Mouse (Mus musculus) gonadal fat pad, adult 2 months (tissue): ENCODE data around the gene Serpinb6e. TPM values are rescaled to one million over a fixed set of nuclear protein-coding genes. Genes with fewer than 3 reads are reported as not detected.

Source experiments
- DNase-seq: peaks from one replicate; pipeline ENCODE4 v3.0.0-alpha.2; 2012; ENCODE audit warnings: low read depth
- polyA plus RNA-seq: library from polyadenylated mRNA; depleted of rRNA; stranded (reverse); fragments of >200 nt; gene quantifications from 2 replicates; pipeline ENCODE4 v1.2.3, GENCODE M21; 2012; rRNA removed

The Serpinb6e gene
- polyA plus RNA-seq = not detected in 2 replicates

GRCm38 (mm10) chr13:33843308-33843707 lies at the start of gene Serpinb6e:
TSS of gene Serpinb6e (minus strand) at chr13:33843408.
- DNase-seq = no peak

- DNase-seq = no peak
Measured at GRCm38 (mm10) chr13:33830751-33831150, 12.5 kb downstream of the Serpinb6e start.

GRCm38 (mm10) chr13:33823421-33823820 lies 19.8 kb downstream of the Serpinb6e start:
- DNase-seq = no peak

- DNase-seq = no peak
Measured at GRCm38 (mm10) chr13:33821490-33822143, 21.6 kb downstream of the Serpinb6e start.

Other genes starting within 250 kb of the Serpinb6e start
- not detected in 2 replicates for gene Serpinb6d, start 182.0 kb downstream of the Serpinb6e start, polyA plus RNA-seq
- 0.20 TPM in 1 of 2 replicates, not detected in the other for gene Serpinb6c, start 62.3 kb upstream of the Serpinb6e start, polyA plus RNA-seq
- 7.1 and 9.4 TPM in 2 replicates for gene Nqo2, start 121.3 kb upstream of the Serpinb6e start, polyA plus RNA-seq
- 8.2 and 12.3 TPM in 2 replicates for gene Ripk1, start 159.0 kb upstream of the Serpinb6e start, polyA plus RNA-seq
- gene Serpinb6a, start 159.4 kb upstream of the Serpinb6e start, polyA plus RNA-seq = 55.4 and 57.2 TPM in 2 replicates
- gene Bphl, start 194.2 kb upstream of the Serpinb6e start, polyA plus RNA-seq = 56.5 and 58.3 TPM in 2 replicates
- 179 and 400 TPM in 2 replicates for gene Tubb2a, start 234.6 kb upstream of the Serpinb6e start, polyA plus RNA-seq